Mouse (Mus musculus): ENCODE measurements around the gene Ophn1. TPM values are rescaled to one million over a fixed set of nuclear protein-coding genes. Genes with fewer than 3 reads are reported as not detected.
A peak's percentile ranks its signal among the peaks of the same experiment; 100 is the strongest.

Gene Ophn1
- polyA plus RNA-seq, 1 experiment: 8.3 TPM

DNA sequence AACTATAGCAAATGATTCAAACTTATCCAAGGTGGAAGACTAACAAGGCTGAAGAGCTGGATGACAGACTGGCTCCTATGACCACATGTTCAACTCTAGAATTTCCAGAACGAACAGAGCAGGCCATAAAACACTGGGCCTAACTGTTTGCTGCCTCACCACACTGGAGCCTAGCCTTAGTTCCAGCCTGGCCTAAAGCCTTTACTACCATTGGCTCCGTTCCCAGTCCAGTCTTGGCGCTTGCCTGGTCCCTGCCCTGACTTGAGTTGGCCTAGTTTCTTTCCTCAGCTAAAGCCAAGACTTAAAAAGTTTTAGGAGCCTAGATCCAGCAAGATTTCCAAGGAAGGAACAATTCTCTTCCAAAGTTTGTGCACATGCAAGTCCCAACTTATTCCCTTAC is 7.5 kb upstream of the Ophn1 start:
- Histone ChIP-seq H3K27ac (ENCODE audit: control insufficient read depth, insufficient read depth, low read depth, low read length, poor library complexity) (no peak overlapping the region), H3K4me3 (replicated peaks; ENCODE audit: control insufficient read depth, low read depth, low read length) (no peak overlapping the region), H3K4me1 (ENCODE audit: control insufficient read depth, insufficient read depth, low read length) (no peaks in the 10 kb centered on the region)
- WGBS: 68% methylated on average over 3 of the region's 3 CpGs
- TF ChIP-seq POLR2A (IDR thresholded peaks at IDR 0.05; ENCODE audit: borderline replicate concordance, control insufficient read depth, low read depth, low read length) (no peak), CTCF (IDR thresholded peaks at IDR 0.05; ENCODE audit: control insufficient read depth, insufficient read depth, low read length) (no peak)

DNA sequence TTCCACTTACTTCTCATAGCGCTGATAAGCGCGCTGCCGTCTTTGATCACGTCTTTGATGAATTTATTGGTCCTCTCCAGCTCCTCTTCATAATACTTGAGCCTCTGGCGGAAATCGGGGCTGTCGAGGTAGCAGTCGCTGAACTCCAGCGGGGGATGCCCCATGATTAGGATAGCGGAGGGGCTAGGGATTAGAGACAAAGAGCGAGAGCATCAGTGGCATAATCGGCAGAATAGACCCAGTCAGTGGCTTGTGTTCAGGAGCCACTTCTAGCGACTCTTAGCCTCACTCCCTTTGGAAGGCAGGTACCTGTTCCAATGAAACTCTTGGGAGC is 786 bp downstream of the Ophn1 start:
- 11% methylated on average over 14 of the region's 14 CpGs for WGBS
- TF ChIP-seq POLR2A (IDR thresholded peaks at IDR 0.05; ENCODE audit: borderline replicate concordance, control insufficient read depth, low read depth, low read length) (no peak), CTCF (IDR thresholded peaks at IDR 0.05; ENCODE audit: control insufficient read depth, insufficient read depth, low read length) (no peak)
- Histone ChIP-seq H3K27ac (ENCODE audit: control insufficient read depth, insufficient read depth, low read depth, low read length, poor library complexity) (no peak overlapping the region), H3K4me1 (ENCODE audit: control insufficient read depth, insufficient read depth, low read length) (no peaks in the 10 kb centered on the region), H3K4me3 (replicated peaks; ENCODE audit: control insufficient read depth, low read depth, low read length) (peak overlapping the region; percentile 50)

GRCm38 (mm10) chrX:98881983-98882382 is 8.8 kb downstream of the Ophn1 start:
- Histone ChIP-seq H3K27ac (ENCODE audit: control insufficient read depth, insufficient read depth, low read depth, low read length, poor library complexity) (no peak overlapping the region), H3K4me3 (replicated peaks; ENCODE audit: control insufficient read depth, low read depth, low read length) (no peak overlapping the region), H3K4me1 (ENCODE audit: control insufficient read depth, insufficient read depth, low read length) (no peaks in the 10 kb centered on the region)
- whole genome bisulfite sequencing: 71% methylated on average over 2 of the region's 2 CpGs
- TF ChIP-seq CTCF (IDR thresholded peaks at IDR 0.05; ENCODE audit: control insufficient read depth, insufficient read depth, low read length) (no peak), POLR2A (IDR thresholded peaks at IDR 0.05; ENCODE audit: borderline replicate concordance, control insufficient read depth, low read depth, low read length) (no peak)

DNA sequence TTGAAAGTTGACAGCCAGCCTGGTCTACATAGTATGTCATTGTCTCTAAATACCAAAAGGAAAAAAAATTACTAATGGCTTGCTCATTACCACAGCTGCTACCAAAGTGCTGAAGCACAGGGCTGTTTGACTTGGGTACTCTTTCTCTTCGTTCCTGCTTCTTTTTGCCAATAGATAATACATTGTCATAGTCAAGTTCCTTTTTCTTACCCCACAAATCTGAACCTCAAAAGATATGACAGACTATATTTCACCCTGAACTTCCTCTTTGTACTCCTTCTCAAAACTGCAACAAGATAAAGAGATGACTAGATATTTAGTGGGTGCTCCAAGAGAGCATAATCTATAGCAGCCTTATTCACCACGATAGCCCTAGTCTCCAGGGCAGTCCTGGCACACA is 9.7 kb downstream of the Ophn1 start:
- H3K27ac ChIP-seq (ENCODE audit: control insufficient read depth, insufficient read depth, low read depth, low read length, poor library complexity): no peak overlapping the region
- no peak for TF ChIP-seq POLR2A (IDR thresholded peaks at IDR 0.05; ENCODE audit: borderline replicate concordance, control insufficient read depth, low read depth, low read length)
- TF ChIP-seq CTCF (IDR thresholded peaks at IDR 0.05; ENCODE audit: control insufficient read depth, insufficient read depth, low read length): no peak
- no peak overlapping the region for H3K4me3 ChIP-seq (replicated peaks; ENCODE audit: control insufficient read depth, low read depth, low read length)
- 24% methylated on average over 2 of the region's 2 CpGs for WGBS
- H3K4me1 ChIP-seq (ENCODE audit: control insufficient read depth, insufficient read depth, low read length): no peaks in the 10 kb centered on the region

GRCm38 (mm10) chrX:98880314-98880713 is 10.5 kb downstream of the Ophn1 start:
- Histone ChIP-seq H3K4me1 (ENCODE audit: control insufficient read depth, insufficient read depth, low read length) (no peaks in the 10 kb centered on the region), H3K27ac (ENCODE audit: control insufficient read depth, insufficient read depth, low read depth, low read length, poor library complexity) (no peak overlapping the region), H3K4me3 (replicated peaks; ENCODE audit: control insufficient read depth, low read depth, low read length) (no peak overlapping the region)
- TF ChIP-seq CTCF (IDR thresholded peaks at IDR 0.05; ENCODE audit: control insufficient read depth, insufficient read depth, low read length) (no peak), POLR2A (IDR thresholded peaks at IDR 0.05; ENCODE audit: borderline replicate concordance, control insufficient read depth, low read depth, low read length) (no peak)
- 65% methylated on average over 6 of the region's 6 CpGs for WGBS

DNA sequence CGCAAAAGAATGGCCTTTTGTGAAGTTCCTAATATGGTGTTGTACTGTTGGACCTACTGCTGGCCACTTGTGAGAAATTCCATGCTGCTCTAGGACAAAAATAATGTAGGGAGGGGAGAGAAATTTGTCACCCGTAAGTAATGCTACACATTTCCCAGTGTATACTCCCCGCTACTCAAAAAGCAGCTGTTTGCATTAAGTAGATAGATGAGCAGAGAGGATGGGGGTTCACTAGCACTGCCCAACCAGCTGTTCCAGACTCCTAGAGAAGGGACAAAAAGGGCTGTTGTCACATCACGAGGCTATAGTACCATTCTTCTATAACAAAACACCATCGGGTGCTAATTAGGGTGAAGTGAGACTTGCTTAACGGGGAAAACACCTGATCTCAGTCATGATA is 15.7 kb downstream of the Ophn1 start:
- Histone ChIP-seq H3K27ac (ENCODE audit: control insufficient read depth, insufficient read depth, low read depth, low read length, poor library complexity) (no peak overlapping the region), H3K4me1 (ENCODE audit: control insufficient read depth, insufficient read depth, low read length) (no peaks in the 10 kb centered on the region; the same call in 1 of the 2 replicates), H3K4me3 (replicated peaks; ENCODE audit: control insufficient read depth, low read depth, low read length) (no peak overlapping the region)
- 84% methylated on average over 6 of the region's 6 CpGs for WGBS
- TF ChIP-seq POLR2A (IDR thresholded peaks at IDR 0.05; ENCODE audit: borderline replicate concordance, control insufficient read depth, low read depth, low read length) (no peak), CTCF (IDR thresholded peaks at IDR 0.05; ENCODE audit: control insufficient read depth, insufficient read depth, low read length) (no peak)

GRCm38 (mm10) chrX:98874086-98874485 is 16.7 kb downstream of the Ophn1 start:
- Histone ChIP-seq H3K4me3 (replicated peaks; ENCODE audit: control insufficient read depth, low read depth, low read length) (no peak overlapping the region), H3K27ac (ENCODE audit: control insufficient read depth, insufficient read depth, low read depth, low read length, poor library complexity) (no peak overlapping the region), H3K4me1 (ENCODE audit: control insufficient read depth, insufficient read depth, low read length) (no peaks in the 10 kb centered on the region; the same call in 1 of the 2 replicates)
- no peak for TF ChIP-seq POLR2A (IDR thresholded peaks at IDR 0.05; ENCODE audit: borderline replicate concordance, control insufficient read depth, low read depth, low read length)
- TF ChIP-seq CTCF (IDR thresholded peaks at IDR 0.05; ENCODE audit: control insufficient read depth, insufficient read depth, low read length): no peak
- WGBS: 76% methylated on average over 5 of the region's 5 CpGs

- Histone ChIP-seq H3K4me3 (replicated peaks; ENCODE audit: control insufficient read depth, low read depth, low read length) (no peak overlapping the region), H3K27ac (ENCODE audit: control insufficient read depth, insufficient read depth, low read depth, low read length, poor library complexity) (no peak overlapping the region), H3K4me1 (ENCODE audit: control insufficient read depth, insufficient read depth, low read length) (no peaks in the 10 kb centered on the region; the same call in 1 of the 2 replicates)
- TF ChIP-seq POLR2A (IDR thresholded peaks at IDR 0.05; ENCODE audit: borderline replicate concordance, control insufficient read depth, low read depth, low read length) (no peak), CTCF (IDR thresholded peaks at IDR 0.05; ENCODE audit: control insufficient read depth, insufficient read depth, low read length) (no peak)
- WGBS: 92% methylated on average over 1 of the region's 1 CpGs
These were observed 18.8 kb downstream of the Ophn1 start for GRCm38 (mm10) chrX:98872064-98872463.

GRCm38 (mm10) chrX:98870541-98870940 is 20.3 kb downstream of the Ophn1 start:
- Histone ChIP-seq H3K4me3 (replicated peaks; ENCODE audit: control insufficient read depth, low read depth, low read length) (no peak overlapping the region), H3K27ac (ENCODE audit: control insufficient read depth, insufficient read depth, low read depth, low read length, poor library complexity) (no peak overlapping the region), H3K4me1 (ENCODE audit: control insufficient read depth, insufficient read depth, low read length) (no peaks in the 10 kb centered on the region; the same call in 1 of the 2 replicates)
- no peak for TF ChIP-seq POLR2A (IDR thresholded peaks at IDR 0.05; ENCODE audit: borderline replicate concordance, control insufficient read depth, low read depth, low read length)
- TF ChIP-seq CTCF (IDR thresholded peaks at IDR 0.05; ENCODE audit: control insufficient read depth, insufficient read depth, low read length): no peak
- 54% methylated on average over 1 of the region's 1 CpGs for WGBS
